Mouse (Mus musculus) lung, embryonic 14.5 days (tissue): ENCODE data around the gene Mgat1. TPM values are rescaled to one million over a fixed set of nuclear protein-coding genes. Genes with fewer than 3 reads are reported as not detected.
"Not testable (repeated sequence)": the region's sequence is repeated elsewhere in the genome, so short reads cannot be mapped to it uniquely, and the experiment has no call there.

Source experiments
- ATAC-seq: fragments of 200-750 bp; cut with Nextera tagmentation; 2 replicates; pipeline ENCODE4 v1.8.0; 2017; ENCODE audit warnings: mild to moderate bottlenecking, moderate TSS enrichment, moderate library complexity; ENCODE audit not compliant: insufficient read depth
- DNase-seq: peaks from one replicate; pipeline ENCODE4 v3.0.0-alpha.2; 2015
- H3K27ac ChIP-seq: fragments of 300-500 bp; sonication (generic); 2 replicates; pipeline ENCODE4 v1.5.1; 2014; ENCODE audit warnings: low read depth, mild to moderate bottlenecking, moderate library complexity
- H3K27me3 ChIP-seq: fragments of 300-500 bp; sonication (generic); 2 replicates; pipeline ENCODE4 v1.6.1; 2014; ENCODE audit warnings: low read length, control low read depth; ENCODE audit not compliant: insufficient read depth
- H3K36me3 ChIP-seq: fragments of 300-500 bp; sonication (generic); 2 replicates; pipeline ENCODE4 v1.6.1; 2014; ENCODE audit warnings: control low read depth; ENCODE audit not compliant: insufficient read depth
- H3K4me1 ChIP-seq: fragments of 300-500 bp; sonication (generic); 2 replicates; pipeline ENCODE4 v1.6.1; 2014; ENCODE audit warnings: antibody characterized with exemption, control low read depth; ENCODE audit not compliant: insufficient read depth
- H3K4me2 ChIP-seq: fragments of 300-500 bp; sonication (generic); 2 replicates; pipeline ENCODE4 v1.6.1; 2014; ENCODE audit warnings: mild to moderate bottlenecking
- H3K4me3 ChIP-seq: fragments of 300-500 bp; sonication (generic); 2 replicates; pipeline ENCODE4 v1.5.1; 2014; ENCODE audit warnings: low read depth, low read length
- H3K9ac ChIP-seq: fragments of 300-500 bp; sonication (generic); 2 replicates; pipeline ENCODE4 v1.6.1; 2014
- H3K9me3 ChIP-seq: fragments of 300-500 bp; sonication (generic); 2 replicates; pipeline ENCODE4 v1.6.1; 2016; ENCODE audit warnings: low read depth, low read length, control low read depth
- CTCF ChIP-seq: IDR thresholded peaks from 2 replicates; pipeline ENCODE4 v1.5.1; 2016; ENCODE audit warnings: antibody characterized with exemption, low read depth
- WGBS: fragments of 180-500 bp; shearing (Covaris S2); extraction: QIAGEN DNeasy Blood & Tissue Kit; methylation state at CpG from one replicate; pipeline ENCODE4 v1.1.7; 2014; 5-methylcytosine and 5-hydroxymethylcytosine counted together
- polyA plus RNA-seq: library from polyadenylated mRNA; unstranded; fragments of >200 nt; fragmentation: Nextera tagmentation; extraction: Ambion mirVana; gene quantifications from 2 replicates; pipeline ENCODE4 v1.2.1, GENCODE M21; 2014

Gene Mgat1
- polyA plus RNA-seq = 59.3 and 60.0 TPM in 2 replicates

GRCm38 (mm10) chr11:49243727-49244594 is at the start of gene Mgat1:
TSS of gene Mgat1 (plus strand) at chr11:49244191.
- no peaks in the 10 kb centered on the region for H3K9me3 ChIP-seq
- under 1% methylated on average over 56 of the region's 60 CpGs for WGBS
- no peaks in the 10 kb centered on the region for H3K36me3 ChIP-seq
- peak within 1 kb of the TSS; percentile 49 for H3K9ac ChIP-seq
- DNase-seq = peak; percentile 98
- H3K4me1 ChIP-seq = peaks cover 11% of the 10 kb centered on the region; the same call in 1 of the 2 replicates
- no peaks in the 10 kb centered on the region for H3K27me3 ChIP-seq
- ATAC-seq = peak; percentile 97
- H3K4me2 ChIP-seq = peak within 1 kb of the TSS; percentile 65
- peak within 1 kb of the TSS; percentile 91 for H3K27ac ChIP-seq
- peak within 1 kb of the TSS; percentile 47 for H3K4me3 ChIP-seq
- peak; percentile 49 for TF ChIP-seq CTCF

GRCm38 (mm10) chr11:49194771-49195170 is 49.2 kb upstream of the Mgat1 start:
- not testable (repeated sequence) for H3K4me2 ChIP-seq, DNase-seq, ATAC-seq, H3K27ac ChIP-seq, H3K4me3 ChIP-seq, H3K27me3 ChIP-seq, H3K36me3 ChIP-seq, H3K9ac ChIP-seq, H3K9me3 ChIP-seq, H3K4me1 ChIP-seq
- WGBS = 93% methylated on average over 9 of the region's 9 CpGs

GRCm38 (mm10) chr11:49195819-49196322 is 48.1 kb upstream of the Mgat1 start:
- H3K9ac ChIP-seq = no peak overlapping the region
- H3K27ac ChIP-seq = peak overlapping the region; percentile 50; the same call in 1 of the 2 replicates
- H3K9me3 ChIP-seq = no peaks in the 10 kb centered on the region
- H3K4me3 ChIP-seq = no peak overlapping the region
- ATAC-seq (no peak), DNase-seq (peak; percentile 28)
- H3K27me3 ChIP-seq = no peaks in the 10 kb centered on the region
- no peak overlapping the region for H3K4me2 ChIP-seq
- 72% methylated on average over 7 of the region's 7 CpGs for whole genome bisulfite sequencing
- no peaks in the 10 kb centered on the region for H3K36me3 ChIP-seq
- H3K4me1 ChIP-seq = no peaks in the 10 kb centered on the region
- TF ChIP-seq CTCF = no peak

- DNase-seq (no peak), ATAC-seq (no peak)
- Histone ChIP-seq H3K36me3 (no peaks in the 10 kb centered on the region), H3K27me3 (no peaks in the 10 kb centered on the region), H3K9ac (no peak overlapping the region), H3K4me2 (no peak overlapping the region), H3K27ac (no peak overlapping the region), H3K4me3 (no peak overlapping the region), H3K9me3 (no peaks in the 10 kb centered on the region), H3K4me1 (peaks cover 11% of the 10 kb centered on the region; the same call in 1 of the 2 replicates)
- no peak for TF ChIP-seq CTCF
These were observed 43.3 kb upstream of the Mgat1 start for GRCm38 (mm10) chr11:49200666-49201065.

- H3K9ac ChIP-seq = no peak overlapping the region
- H3K4me2 ChIP-seq = no peak overlapping the region
- H3K27me3 ChIP-seq = no peaks in the 10 kb centered on the region
- no peaks in the 10 kb centered on the region for H3K36me3 ChIP-seq
- peaks cover 11% of the 10 kb centered on the region; the same call in 1 of the 2 replicates for H3K4me1 ChIP-seq
- H3K4me3 ChIP-seq = no peak overlapping the region
- no peak overlapping the region for H3K27ac ChIP-seq
- DNase-seq (no peak), ATAC-seq (no peak)
- no peaks in the 10 kb centered on the region for H3K9me3 ChIP-seq
- no peak for TF ChIP-seq CTCF
These were observed 42.8 kb upstream of the Mgat1 start for GRCm38 (mm10) chr11:49201142-49201541.

GRCm38 (mm10) chr11:49202071-49202470 is 41.9 kb upstream of the Mgat1 start:
- Histone ChIP-seq H3K4me3 (peak overlapping the region; percentile 81), H3K9ac (peak overlapping the region; percentile 99), H3K4me2 (peak overlapping the region; percentile 91), H3K4me1 (peaks cover 11% of the 10 kb centered on the region; the same call in 1 of the 2 replicates), H3K9me3 (no peaks in the 10 kb centered on the region), H3K27ac (peak overlapping the region; percentile 99), H3K36me3 (peaks cover 9% of the 10 kb centered on the region; the same call in 1 of the 2 replicates), H3K27me3 (no peaks in the 10 kb centered on the region)
- no peak for TF ChIP-seq CTCF
- WGBS = 61% methylated on average over 2 of the region's 2 CpGs
- peak; percentile 8 for DNase-seq
- ATAC-seq = no peak

- no peak for TF ChIP-seq CTCF
- Histone ChIP-seq H3K9ac (peak overlapping the region; percentile 99), H3K36me3 (peaks cover 13% of the 10 kb centered on the region; the same call in 1 of the 2 replicates), H3K27me3 (no peaks in the 10 kb centered on the region), H3K4me3 (peak overlapping the region; percentile 81), H3K4me2 (peak overlapping the region; percentile 91), H3K9me3 (no peaks in the 10 kb centered on the region), H3K4me1 (peaks cover 11% of the 10 kb centered on the region; the same call in 1 of the 2 replicates), H3K27ac (peak overlapping the region; percentile 99)
- ATAC-seq (peak; percentile 29), DNase-seq (peak; percentile 55)
- 3% methylated on average over 10 of the region's 10 CpGs for WGBS
These were observed 41.4 kb upstream of the Mgat1 start for GRCm38 (mm10) chr11:49202523-49203061.
